Mouse (Mus musculus) cerebellum, postnatal 10 days (tissue): ENCODE measurements around the gene Mfn1.
A peak's percentile ranks its signal among the peaks of the same experiment; 100 is the strongest.

Source experiments
- DNase-seq, 2 experiments: peaks; one replicate each; pipeline ENCODE4 v3.0.0; 2021; ENCODE audit warnings: mixed read lengths in 2 of 2

Gene Mfn1

DNA sequence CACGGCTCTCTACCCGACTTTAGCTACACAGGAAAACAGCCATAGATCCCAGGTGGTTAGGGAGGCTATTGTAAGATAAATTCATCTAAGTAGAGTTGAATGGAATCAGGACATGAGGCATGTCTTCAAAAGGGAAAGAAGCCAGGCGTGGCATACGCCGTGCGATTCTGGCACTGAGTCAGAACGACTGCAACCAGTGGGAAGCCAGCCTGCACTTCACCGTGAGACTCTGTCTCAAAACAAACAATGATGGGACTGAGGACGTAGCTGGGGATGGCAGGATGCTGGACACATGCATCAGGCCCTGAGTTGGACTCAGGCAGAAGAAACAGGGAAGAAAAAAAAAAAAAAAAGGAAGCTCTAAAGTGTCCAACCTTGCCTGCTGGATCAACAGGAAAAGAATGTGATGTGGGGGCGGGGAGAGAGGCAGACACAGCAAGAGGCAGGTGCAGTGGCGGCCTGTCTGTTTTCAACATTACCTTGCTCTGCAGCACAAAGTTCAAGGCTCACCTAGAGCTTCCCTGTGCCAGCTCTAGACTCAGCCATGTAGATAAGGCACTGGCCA lies 82.4 kb downstream of the Mfn1 start:
- DNase-seq = peak; percentile 33 to 47

DNA sequence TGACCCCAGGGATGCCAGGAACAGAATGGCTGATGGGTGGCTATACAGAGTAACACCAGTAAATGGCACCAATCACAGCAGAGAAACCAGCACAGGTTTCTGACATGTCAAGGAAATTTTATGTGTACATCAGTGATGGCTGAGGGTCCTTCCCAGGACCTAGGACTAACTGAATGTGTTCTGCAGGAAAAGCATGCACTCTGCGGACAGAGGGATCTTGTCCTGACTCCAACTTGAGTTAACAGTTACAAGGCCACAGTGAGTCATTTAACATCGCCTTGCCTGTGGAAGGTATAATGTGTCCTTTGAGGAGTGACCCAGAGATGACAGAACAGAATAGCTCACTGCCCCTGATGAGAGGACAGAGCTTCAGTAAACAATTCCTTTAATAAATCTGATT lies 85.5 kb downstream of the Mfn1 start:
- DNase-seq = no peak

DNA sequence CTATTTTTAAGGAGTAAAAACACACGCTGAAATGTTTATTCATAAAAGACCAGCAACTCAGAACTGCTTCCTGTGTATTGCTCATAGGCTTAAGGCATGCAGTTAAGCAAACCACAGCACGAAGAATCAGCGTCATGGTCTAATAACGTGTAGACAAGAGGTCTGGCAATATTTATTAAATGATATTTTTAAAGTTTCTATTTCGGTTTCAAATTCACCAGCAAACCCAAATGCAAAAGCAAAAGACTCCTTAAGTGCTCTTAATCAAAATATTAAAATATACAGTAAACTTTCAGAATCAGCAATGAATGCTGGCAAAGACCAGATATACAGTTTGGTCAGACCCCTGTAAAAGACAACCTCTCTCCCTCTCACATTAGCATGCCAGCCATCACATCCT lies 86.1 kb downstream of the Mfn1 start:
- no peak for DNase-seq

DNA sequence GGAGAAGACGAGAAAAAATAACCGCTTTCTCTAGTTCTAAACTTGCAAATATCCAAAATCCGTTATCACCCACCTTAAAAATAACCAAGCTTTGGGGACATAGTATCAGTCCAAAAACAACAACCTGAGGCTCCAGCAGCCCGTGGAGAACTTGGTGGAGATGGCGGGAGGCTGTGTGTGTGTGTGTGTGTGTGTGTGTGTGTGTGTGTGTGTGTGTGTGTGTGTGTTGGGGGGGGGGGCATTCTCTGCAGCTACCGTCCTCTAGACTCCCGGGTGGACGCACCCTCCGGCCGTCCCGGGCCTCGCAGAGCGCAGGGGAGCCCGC lies 86.7 kb downstream of the Mfn1 start:
- DNase-seq = no peak

DNA sequence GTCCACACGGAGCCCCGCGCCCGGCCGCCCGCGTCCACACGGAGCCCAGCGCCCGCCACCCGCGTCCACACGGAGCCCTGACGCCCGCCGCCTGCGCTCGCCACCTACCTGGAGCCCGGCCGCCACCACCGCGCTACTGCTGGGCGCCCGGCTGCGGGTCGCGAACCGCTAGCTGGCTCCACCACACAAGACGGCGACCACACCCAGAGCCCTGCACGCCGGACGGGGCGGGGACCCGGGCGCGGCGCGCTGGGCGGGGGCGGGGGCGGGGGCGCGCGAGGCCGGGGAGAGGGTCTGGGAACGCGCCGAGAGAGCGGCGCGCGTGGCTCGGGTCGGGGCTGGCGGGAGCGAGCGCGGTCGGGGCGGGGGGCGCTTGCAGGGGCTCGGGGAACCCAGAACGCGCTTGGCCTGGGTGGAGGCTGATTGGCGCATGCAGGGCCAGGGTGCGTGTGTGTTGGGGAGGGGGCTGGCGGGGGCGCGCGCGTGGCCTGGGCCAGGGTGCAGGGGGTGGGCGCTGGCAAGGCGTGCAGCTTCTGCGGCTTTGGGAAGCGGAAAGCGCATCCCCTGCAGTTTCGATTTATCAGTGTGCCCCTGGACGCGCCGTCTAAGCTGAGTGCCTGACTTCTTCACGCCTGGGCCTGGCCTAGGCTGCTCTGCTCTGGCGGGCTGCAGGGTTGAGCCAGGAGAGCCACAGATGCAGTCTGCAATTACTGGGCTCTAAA lies 87.2 kb downstream of the Mfn1 start, which contains the start of gene Gnb4:
Gnb4 (minus strand) TSS at position 255 of the 722 bp plus-strand sequence.
- DNase-seq = peak; percentile 82 to 87

DNA sequence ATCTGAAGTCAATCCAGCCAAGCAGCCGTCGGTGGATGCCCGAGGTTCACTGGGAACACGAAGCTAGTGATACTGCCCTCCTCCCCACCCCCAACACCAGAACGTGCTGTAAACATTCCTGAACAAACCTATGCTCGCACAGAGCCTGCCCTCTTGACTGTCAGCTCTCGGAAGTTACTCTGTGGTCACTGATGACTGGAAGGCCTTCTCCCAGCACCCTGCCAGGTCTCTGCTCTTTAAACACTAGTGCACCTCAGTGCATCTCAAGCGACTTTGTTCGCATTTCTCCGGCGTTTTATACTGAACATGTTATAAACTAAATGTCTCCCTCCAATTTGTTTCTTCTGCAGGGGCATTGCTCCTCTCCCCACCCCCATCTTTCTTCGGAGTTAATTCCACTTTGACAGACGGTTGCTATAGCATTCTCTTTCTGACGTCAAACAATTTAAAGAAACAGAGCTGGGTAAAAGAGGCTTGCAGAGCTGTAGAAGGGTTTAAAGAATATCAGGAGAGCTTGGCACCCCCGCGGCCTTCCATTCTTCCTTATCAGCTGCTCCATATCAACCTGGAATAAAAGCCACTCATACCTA lies 87.9 kb downstream of the Mfn1 start:
- peak in 1 of 2 experiments; percentile 10 for DNase-seq

DNA sequence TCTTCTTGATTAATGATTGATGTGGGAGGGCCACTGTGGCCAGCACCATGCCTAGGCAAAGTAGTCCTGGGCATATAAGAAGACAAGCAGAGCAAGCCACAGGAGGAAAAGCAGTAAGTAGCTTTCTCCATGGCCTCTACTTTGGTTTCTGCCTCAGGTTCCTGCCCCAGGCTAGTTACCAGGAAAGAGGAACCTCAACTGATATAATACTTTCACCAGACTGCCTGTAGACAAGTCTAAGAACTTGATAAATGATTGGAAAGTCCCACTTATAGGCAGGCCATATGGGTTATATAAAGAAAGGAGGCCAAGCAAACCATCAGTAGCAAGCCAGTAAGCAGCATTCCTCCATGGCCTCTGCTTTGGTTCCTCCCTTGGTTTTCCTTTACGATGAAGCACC lies 92.4 kb downstream of the Mfn1 start:
- DNase-seq = no peak

DNA sequence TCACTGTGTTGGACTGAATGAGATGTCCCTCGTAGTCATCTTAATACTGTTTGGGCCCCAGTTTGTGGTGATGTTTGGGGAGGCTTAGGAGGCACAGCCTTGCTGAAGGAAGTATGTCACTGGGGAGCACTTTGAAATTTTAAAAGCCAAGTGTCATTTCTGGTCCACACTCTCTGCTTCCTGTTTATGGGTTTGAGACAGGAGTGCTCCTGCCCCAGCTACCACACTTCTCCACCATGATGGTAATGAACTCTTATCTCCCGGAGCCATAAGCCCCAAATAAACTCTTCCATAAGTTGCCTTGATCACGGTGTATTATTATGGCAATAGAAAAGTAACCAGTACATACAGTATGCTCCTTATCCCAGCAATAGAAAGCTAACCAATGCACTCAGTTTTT lies 92.8 kb downstream of the Mfn1 start:
- DNase-seq = no peak

DNA sequence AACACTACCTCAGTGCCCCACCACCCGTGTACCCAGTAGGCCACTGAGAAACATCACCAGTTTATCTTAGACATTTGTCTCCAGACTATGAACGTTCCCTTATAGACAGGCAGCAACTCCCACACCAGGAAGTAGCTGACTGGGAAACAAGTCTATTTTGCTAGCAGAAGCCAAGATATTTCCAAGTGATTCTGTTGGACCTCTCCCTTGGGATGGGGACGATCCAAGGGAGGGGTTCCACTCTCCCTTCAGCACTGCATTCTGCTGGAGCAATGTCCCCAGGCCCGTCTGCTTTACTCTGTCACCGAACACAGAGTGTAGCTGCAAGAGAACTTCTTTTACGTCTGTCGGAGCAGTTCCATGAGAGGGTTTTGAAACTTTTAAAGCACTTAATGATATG lies 98.9 kb downstream of the Mfn1 start:
- DNase-seq = no peak
